Mouse (Mus musculus): ENCODE data around the gene Flt1. TPM values are rescaled to one million over a fixed set of nuclear protein-coding genes. Genes with fewer than 3 reads are reported as not detected.

Flt1 gene
- polyA plus RNA-seq, 1 experiment, result 23.4 TPM

- no peak overlapping the region for H3K4me3 ChIP-seq (ENCODE audit: low read depth, low read length)
- no peaks in the 10 kb centered on the region for H3K4me1 ChIP-seq (ENCODE audit: control insufficient read depth, insufficient read depth, low read length)
- no peaks in the 10 kb centered on the region for H3K9me3 ChIP-seq (replicated peaks; ENCODE audit: control insufficient read depth, insufficient read depth, low read length, poor library complexity, severe bottlenecking)
- H3K36me3 ChIP-seq (ENCODE audit: control insufficient read depth, insufficient read depth, low read length, poor library complexity, severe bottlenecking), result no peaks in the 10 kb centered on the region
- H3K27me3 ChIP-seq (ENCODE audit: control insufficient read depth, insufficient read depth, low read length, poor library complexity, severe bottlenecking), result no peaks in the 10 kb centered on the region
- no peak overlapping the region for H3K27ac ChIP-seq (ENCODE audit: insufficient read depth, low read length)
- no peak for TF ChIP-seq CTCF (IDR thresholded peaks at IDR 0.05; ENCODE audit: low read depth, low read length)
- no peak for TF ChIP-seq POLR2A (IDR thresholded peaks at IDR 0.05; ENCODE audit: insufficient read depth, low read length)
- no peak for TF ChIP-seq EP300 (IDR thresholded peaks at IDR 0.05; ENCODE audit: insufficient read depth, low read depth, low read length)
- H3K9ac ChIP-seq (ENCODE audit: low read depth, poor library complexity, severe bottlenecking), result no peak overlapping the region
Observed at GRCm38 (mm10) chr5:147630426-147631290, 95.2 kb downstream of the Flt1 start.

GRCm38 (mm10) chr5:147626944-147627343 lies 98.9 kb downstream of the Flt1 start:
- Histone ChIP-seq H3K9ac (ENCODE audit: low read depth, poor library complexity, severe bottlenecking) (no peak overlapping the region), H3K9me3 (replicated peaks; ENCODE audit: control insufficient read depth, insufficient read depth, low read length, poor library complexity, severe bottlenecking) (no peaks in the 10 kb centered on the region), H3K4me1 (ENCODE audit: control insufficient read depth, insufficient read depth, low read length) (no peaks in the 10 kb centered on the region), H3K36me3 (ENCODE audit: control insufficient read depth, insufficient read depth, low read length, poor library complexity, severe bottlenecking) (no peaks in the 10 kb centered on the region), H3K27me3 (ENCODE audit: control insufficient read depth, insufficient read depth, low read length, poor library complexity, severe bottlenecking) (no peaks in the 10 kb centered on the region), H3K4me3 (ENCODE audit: low read depth, low read length) (no peak overlapping the region), H3K27ac (ENCODE audit: insufficient read depth, low read length) (no peak overlapping the region)
- no peak for TF ChIP-seq POLR2A (IDR thresholded peaks at IDR 0.05; ENCODE audit: insufficient read depth, low read length)

- no peak overlapping the region for H3K27ac ChIP-seq (ENCODE audit: insufficient read depth, low read length)
- TF ChIP-seq CTCF (IDR thresholded peaks at IDR 0.05; ENCODE audit: low read depth, low read length) (no peak), POLR2A (IDR thresholded peaks at IDR 0.05; ENCODE audit: insufficient read depth, low read length) (no peak), EP300 (IDR thresholded peaks at IDR 0.05; ENCODE audit: insufficient read depth, low read depth, low read length) (no peak)
Observed at GRCm38 (mm10) chr5:147623747-147624146, 102.1 kb downstream of the Flt1 start.

GRCm38 (mm10) chr5:147620178-147620577 lies 105.6 kb downstream of the Flt1 start:
- Histone ChIP-seq H3K27me3 (ENCODE audit: control insufficient read depth, insufficient read depth, low read length, poor library complexity, severe bottlenecking) (no peaks in the 10 kb centered on the region), H3K27ac (ENCODE audit: insufficient read depth, low read length) (no peak overlapping the region), H3K9ac (ENCODE audit: low read depth, poor library complexity, severe bottlenecking) (no peak overlapping the region), H3K4me1 (ENCODE audit: control insufficient read depth, insufficient read depth, low read length) (no peaks in the 10 kb centered on the region), H3K36me3 (ENCODE audit: control insufficient read depth, insufficient read depth, low read length, poor library complexity, severe bottlenecking) (no peaks in the 10 kb centered on the region), H3K9me3 (replicated peaks; ENCODE audit: control insufficient read depth, insufficient read depth, low read length, poor library complexity, severe bottlenecking) (no peaks in the 10 kb centered on the region), H3K4me3 (ENCODE audit: low read depth, low read length) (no peak overlapping the region)
- TF ChIP-seq CTCF (IDR thresholded peaks at IDR 0.05; ENCODE audit: low read depth, low read length) (no peak), POLR2A (IDR thresholded peaks at IDR 0.05; ENCODE audit: insufficient read depth, low read length) (no peak), EP300 (IDR thresholded peaks at IDR 0.05; ENCODE audit: insufficient read depth, low read depth, low read length) (no peak)

More at GRCm38 (mm10) chr5:147623747-147624146, 102.1 kb downstream of the Flt1 start:
- H3K4me1 ChIP-seq (ENCODE audit: control insufficient read depth, insufficient read depth, low read length), result no peaks in the 10 kb centered on the region
- no peaks in the 10 kb centered on the region for H3K9me3 ChIP-seq (replicated peaks; ENCODE audit: control insufficient read depth, insufficient read depth, low read length, poor library complexity, severe bottlenecking)
- no peak overlapping the region for H3K4me3 ChIP-seq (ENCODE audit: low read depth, low read length)
- H3K9ac ChIP-seq (ENCODE audit: low read depth, poor library complexity, severe bottlenecking), result no peak overlapping the region
- H3K36me3 ChIP-seq (ENCODE audit: control insufficient read depth, insufficient read depth, low read length, poor library complexity, severe bottlenecking), result no peaks in the 10 kb centered on the region
- no peaks in the 10 kb centered on the region for H3K27me3 ChIP-seq (ENCODE audit: control insufficient read depth, insufficient read depth, low read length, poor library complexity, severe bottlenecking)

GRCm38 (mm10) chr5:147618243-147618642 lies 107.6 kb downstream of the Flt1 start:
- no peak overlapping the region for H3K4me3 ChIP-seq (ENCODE audit: low read depth, low read length)
- no peaks in the 10 kb centered on the region for H3K36me3 ChIP-seq (ENCODE audit: control insufficient read depth, insufficient read depth, low read length, poor library complexity, severe bottlenecking)
- no peak overlapping the region for H3K9ac ChIP-seq (ENCODE audit: low read depth, poor library complexity, severe bottlenecking)
- no peaks in the 10 kb centered on the region for H3K9me3 ChIP-seq (replicated peaks; ENCODE audit: control insufficient read depth, insufficient read depth, low read length, poor library complexity, severe bottlenecking)
- no peaks in the 10 kb centered on the region for H3K4me1 ChIP-seq (ENCODE audit: control insufficient read depth, insufficient read depth, low read length)
- TF ChIP-seq EP300 (IDR thresholded peaks at IDR 0.05; ENCODE audit: insufficient read depth, low read depth, low read length), result no peak
- no peak for TF ChIP-seq POLR2A (IDR thresholded peaks at IDR 0.05; ENCODE audit: insufficient read depth, low read length)
- TF ChIP-seq CTCF (IDR thresholded peaks at IDR 0.05; ENCODE audit: low read depth, low read length), result no peak
- H3K27ac ChIP-seq (ENCODE audit: insufficient read depth, low read length), result no peak overlapping the region
- no peaks in the 10 kb centered on the region for H3K27me3 ChIP-seq (ENCODE audit: control insufficient read depth, insufficient read depth, low read length, poor library complexity, severe bottlenecking)

- Histone ChIP-seq H3K27me3 (ENCODE audit: control insufficient read depth, insufficient read depth, low read length, poor library complexity, severe bottlenecking) (no peaks in the 10 kb centered on the region), H3K9ac (ENCODE audit: low read depth, poor library complexity, severe bottlenecking) (no peak overlapping the region), H3K4me3 (ENCODE audit: low read depth, low read length) (no peak overlapping the region), H3K4me1 (ENCODE audit: control insufficient read depth, insufficient read depth, low read length) (no peaks in the 10 kb centered on the region), H3K9me3 (replicated peaks; ENCODE audit: control insufficient read depth, insufficient read depth, low read length, poor library complexity, severe bottlenecking) (peaks cover 7% of the 10 kb centered on the region; the same call in 1 of the 2 replicates), H3K27ac (ENCODE audit: insufficient read depth, low read length) (no peak overlapping the region), H3K36me3 (ENCODE audit: control insufficient read depth, insufficient read depth, low read length, poor library complexity, severe bottlenecking) (no peaks in the 10 kb centered on the region)
- TF ChIP-seq POLR2A (IDR thresholded peaks at IDR 0.05; ENCODE audit: insufficient read depth, low read length), result no peak
- no peak for TF ChIP-seq EP300 (IDR thresholded peaks at IDR 0.05; ENCODE audit: insufficient read depth, low read depth, low read length)
- TF ChIP-seq CTCF (IDR thresholded peaks at IDR 0.05; ENCODE audit: low read depth, low read length), result no peak
Observed at GRCm38 (mm10) chr5:147616450-147616849, 109.4 kb downstream of the Flt1 start.
